Mouse (Mus musculus) embryo, embryonic 10.5 days (tissue): ENCODE data around the gene Gm9903.

ENCODE experiments used
- DNase-seq: peaks from one replicate; pipeline ENCODE4 v3.0.0-alpha.2; 2015; ENCODE audit warnings: low spot score

Gm9903 gene

GRCm38 (mm10) chr5:33629301-33629987 lies at the start of gene Gm9903, which contains the start of gene Fam53a:
Gm9903 (plus strand) TSS chr5:33629925.
Fam53a (minus strand) TSS chr5:33629635.
- DNase-seq = peak; percentile 97

GRCm38 (mm10) chr5:33580336-33580735 lies 49.4 kb upstream of the Gm9903 start:
- no peak for DNase-seq

GRCm38 (mm10) chr5:33587498-33588058 lies 42.1 kb upstream of the Gm9903 start:
- no peak for DNase-seq

GRCm38 (mm10) chr5:33588066-33588465 lies 41.7 kb upstream of the Gm9903 start:
- no peak for DNase-seq

- peak; percentile 84 for DNase-seq
Observed at GRCm38 (mm10) chr5:33589221-33589888, 40.4 kb upstream of the Gm9903 start.

GRCm38 (mm10) chr5:33593620-33594019 lies 36.1 kb upstream of the Gm9903 start:
- DNase-seq = peak; percentile 44

- DNase-seq = no peak
Observed at GRCm38 (mm10) chr5:33605314-33605713, 24.4 kb upstream of the Gm9903 start.

- no peak for DNase-seq
Observed at GRCm38 (mm10) chr5:33606631-33607030, 23.1 kb upstream of the Gm9903 start.

- DNase-seq = no peak
Observed at GRCm38 (mm10) chr5:33607434-33607833, 22.3 kb upstream of the Gm9903 start.

- DNase-seq = no peak
Observed at GRCm38 (mm10) chr5:33609226-33609625, 20.5 kb upstream of the Gm9903 start.

GRCm38 (mm10) chr5:33611795-33612194 lies 17.9 kb upstream of the Gm9903 start:
- no peak for DNase-seq

- no peak for DNase-seq
Observed at GRCm38 (mm10) chr5:33614391-33614790, 15.3 kb upstream of the Gm9903 start.

GRCm38 (mm10) chr5:33622671-33623070 lies 7.1 kb upstream of the Gm9903 start:
- no peak for DNase-seq

GRCm38 (mm10) chr5:33623766-33624165 lies 6.0 kb upstream of the Gm9903 start:
- DNase-seq = no peak

GRCm38 (mm10) chr5:33627968-33628367 lies 1.8 kb upstream of the Gm9903 start:
- DNase-seq = peak; percentile 9

GRCm38 (mm10) chr5:33628820-33629300 lies 865 bp upstream of the Gm9903 start:
- DNase-seq = peak; percentile 68

GRCm38 (mm10) chr5:33630061-33630460 lies 336 bp downstream of the Gm9903 start:
- DNase-seq = no peak

GRCm38 (mm10) chr5:33630615-33631014 lies 890 bp downstream of the Gm9903 start:
- no peak for DNase-seq

GRCm38 (mm10) chr5:33632526-33632925 lies 2.8 kb downstream of the Gm9903 start:
- DNase-seq = no peak

GRCm38 (mm10) chr5:33635361-33635760 lies 5.6 kb downstream of the Gm9903 start:
- DNase-seq = no peak

GRCm38 (mm10) chr5:33637606-33638350 lies 8.1 kb downstream of the Gm9903 start:
- no peak for DNase-seq

- DNase-seq = no peak
Observed at GRCm38 (mm10) chr5:33638826-33639225, 9.1 kb downstream of the Gm9903 start.
